Mouse (Mus musculus): ENCODE data around the gene Tmem256. TPM values are rescaled to one million over a fixed set of nuclear protein-coding genes. Genes with fewer than 3 reads are reported as not detected.
A peak's percentile ranks its signal among the peaks of the same experiment; 100 is the strongest.

The Tmem256 gene
- polyA plus RNA-seq, 1 experiment from 2014 or later: 412 TPM

GRCm38 (mm10) chr11:69886907-69887635 lies 48.8 kb downstream of the Tmem256 start:
- Histone ChIP-seq H3K4me3 (ENCODE audit: low read depth, low read length) (no peak overlapping the region), H3K4me2 (ENCODE audit: low read depth, low read length) (peak overlapping the region; percentile 31; the same call in 1 of the 2 replicates), H3K27ac (ENCODE audit: low read depth) (0 out of 2 replicates have a peak overlapping the region, but pooled peaks have one; percentile 7), H3K27me3 (ENCODE audit: insufficient read depth, low read length) (no peaks in the 10 kb centered on the region), H3K9me3 (ENCODE audit: low read length) (no peaks in the 10 kb centered on the region), H3K9ac (replicated peaks) (no peak overlapping the region), H3K4me1 (ENCODE audit: insufficient read depth) (peaks cover 18% of the 10 kb centered on the region), H3K36me3 (replicated peaks; ENCODE audit: insufficient read depth, low read length) (0 out of 2 replicates have a peak, but pooled peaks cover 13% of the 10 kb centered on the region)
- WGBS (ENCODE audit: insufficient replicate concordance): 39% methylated on average over 8 of the region's 8 CpGs
- peak; percentile 72 for TF ChIP-seq CTCF (IDR thresholded peaks at IDR 0.05; ENCODE audit: low read depth)
- no peak; the same call in 1 of the 2 replicates for TF ChIP-seq EP300 (IDR thresholded peaks at IDR 0.05; ENCODE audit: low read depth)
- DNase-seq: no peak
- ATAC-seq: peak; percentile 57

Small RNAs within 50 kb of the gene (microRNA-seq; reads per million reads assigned to microRNA genes)
- gene Mir6924: not detected

Other genes with a start within 250 kb of the Tmem256 start
- gene Atp1b2, start 232.6 kb upstream of the Tmem256 start, polyA plus RNA-seq (2015; fragmentation: Nextera tagmentation; extraction: Ambion mirVana): 4.0 and 5.3 TPM in 2 replicates
- gene Shbg, start 220.6 kb upstream of the Tmem256 start, polyA plus RNA-seq (2015; fragmentation: Nextera tagmentation; extraction: Ambion mirVana): 4.3 and 4.7 TPM in 2 replicates
- gene Sat2, start 216.5 kb upstream of the Tmem256 start, polyA plus RNA-seq (2015; fragmentation: Nextera tagmentation; extraction: Ambion mirVana): 15.2 and 18.7 TPM in 2 replicates
- 6.8 TPM in 2 replicates for gene Fxr2, start 205.5 kb upstream of the Tmem256 start, polyA plus RNA-seq (2015; fragmentation: Nextera tagmentation; extraction: Ambion mirVana)
- 0.13 TPM in 1 of 2 replicates, not detected in the other for gene Sox15, start 183.2 kb upstream of the Tmem256 start, polyA plus RNA-seq (2015; fragmentation: Nextera tagmentation; extraction: Ambion mirVana)
- gene Mpdu1, start 175.9 kb upstream of the Tmem256 start, polyA plus RNA-seq (2015; fragmentation: Nextera tagmentation; extraction: Ambion mirVana): 36.9 and 41.0 TPM in 2 replicates
- gene Cd68, start 172.4 kb upstream of the Tmem256 start, polyA plus RNA-seq (2015; fragmentation: Nextera tagmentation; extraction: Ambion mirVana): 30.1 and 32.5 TPM in 2 replicates
- gene Eif4a1, start 166.1 kb upstream of the Tmem256 start, polyA plus RNA-seq (2015; fragmentation: Nextera tagmentation; extraction: Ambion mirVana): 199 and 203 TPM in 2 replicates
- 14.5 and 15.2 TPM in 2 replicates for gene Senp3, start 156.4 kb upstream of the Tmem256 start, polyA plus RNA-seq (2015; fragmentation: Nextera tagmentation; extraction: Ambion mirVana)
- 0.46 and 0.83 TPM in 2 replicates for gene Tnfsf13, start 152.7 kb upstream of the Tmem256 start, polyA plus RNA-seq (2015; fragmentation: Nextera tagmentation; extraction: Ambion mirVana)
- gene Tnfsf12, start 142.7 kb upstream of the Tmem256 start, polyA plus RNA-seq (2015; fragmentation: Nextera tagmentation; extraction: Ambion mirVana): 2.8 and 3.6 TPM in 2 replicates
- 1.1 and 1.4 TPM in 2 replicates for gene Tnfsfm13, start 142.4 kb upstream of the Tmem256 start, polyA plus RNA-seq (2015; fragmentation: Nextera tagmentation; extraction: Ambion mirVana)
- 6.6 and 6.8 TPM in 2 replicates for gene Polr2a, start 79.9 kb upstream of the Tmem256 start, polyA plus RNA-seq (2015; fragmentation: Nextera tagmentation; extraction: Ambion mirVana)
- not detected in 2 replicates for gene Slc35g3, start 76.5 kb upstream of the Tmem256 start, polyA plus RNA-seq (2015; fragmentation: Nextera tagmentation; extraction: Ambion mirVana)
- gene Zbtb4, start 72.6 kb upstream of the Tmem256 start, polyA plus RNA-seq (2015; fragmentation: Nextera tagmentation; extraction: Ambion mirVana): 0.67 and 0.75 TPM in 2 replicates
- gene Chrnb1, start 42.6 kb upstream of the Tmem256 start, polyA plus RNA-seq (2015; fragmentation: Nextera tagmentation; extraction: Ambion mirVana): 0.73 and 0.76 TPM in 2 replicates
- gene Fgf11, start 36.7 kb upstream of the Tmem256 start, polyA plus RNA-seq (2015; fragmentation: Nextera tagmentation; extraction: Ambion mirVana): 0.04 and 0.07 TPM in 2 replicates
- gene Tmem102, start 32.9 kb upstream of the Tmem256 start, polyA plus RNA-seq (2015; fragmentation: Nextera tagmentation; extraction: Ambion mirVana): 4.4 and 4.8 TPM in 2 replicates
- gene Gm39566, start 23.2 kb upstream of the Tmem256 start, polyA plus RNA-seq (2015; fragmentation: Nextera tagmentation; extraction: Ambion mirVana): not detected in 2 replicates
- gene Spem2, start 20.0 kb upstream of the Tmem256 start, polyA plus RNA-seq (2015; fragmentation: Nextera tagmentation; extraction: Ambion mirVana): not detected in 2 replicates
- not detected in 2 replicates for gene Spem1, start 16.3 kb upstream of the Tmem256 start, polyA plus RNA-seq (2015; fragmentation: Nextera tagmentation; extraction: Ambion mirVana)
- gene Nlgn2, start 730 bp upstream of the Tmem256 start, polyA plus RNA-seq (2015; fragmentation: Nextera tagmentation; extraction: Ambion mirVana): 0.60 and 0.75 TPM in 2 replicates
- gene Plscr3, start 7.9 kb downstream of the Tmem256 start, polyA plus RNA-seq (2015; fragmentation: Nextera tagmentation; extraction: Ambion mirVana): 20.8 and 23.1 TPM in 2 replicates
- gene Tnk1, start 20.2 kb downstream of the Tmem256 start, polyA plus RNA-seq (2015; fragmentation: Nextera tagmentation; extraction: Ambion mirVana): 0.28 and 0.69 TPM in 2 replicates
- gene Tmem95, start 39.5 kb downstream of the Tmem256 start, polyA plus RNA-seq (2015; fragmentation: Nextera tagmentation; extraction: Ambion mirVana): not detected in 2 replicates
- 0.92 and 0.95 TPM in 2 replicates for gene Kctd11, start 42.9 kb downstream of the Tmem256 start, polyA plus RNA-seq (2015; fragmentation: Nextera tagmentation; extraction: Ambion mirVana)
- 6.5 and 7.1 TPM in 2 replicates for gene Acap1, start 57.0 kb downstream of the Tmem256 start, polyA plus RNA-seq (2015; fragmentation: Nextera tagmentation; extraction: Ambion mirVana)
- 0.90 and 1.2 TPM in 2 replicates for gene 2810408A11Rik, start 62.5 kb downstream of the Tmem256 start, polyA plus RNA-seq (2015; fragmentation: Nextera tagmentation; extraction: Ambion mirVana)
- gene Neurl4, start 62.6 kb downstream of the Tmem256 start, polyA plus RNA-seq (2015; fragmentation: Nextera tagmentation; extraction: Ambion mirVana): 1.0 and 1.4 TPM in 2 replicates
- gene Gps2, start 75.4 kb downstream of the Tmem256 start, polyA plus RNA-seq (2015; fragmentation: Nextera tagmentation; extraction: Ambion mirVana): 46.1 and 48.9 TPM in 2 replicates
- 872 and 914 TPM in 2 replicates for gene Eif5a, start 83.4 kb downstream of the Tmem256 start, polyA plus RNA-seq (2015; fragmentation: Nextera tagmentation; extraction: Ambion mirVana)
- not detected in 2 replicates for gene Ybx2, start 97.3 kb downstream of the Tmem256 start, polyA plus RNA-seq (2015; fragmentation: Nextera tagmentation; extraction: Ambion mirVana)
- 7.7 and 10.4 TPM in 2 replicates for gene Slc2a4, start 109.7 kb downstream of the Tmem256 start, polyA plus RNA-seq (2015; fragmentation: Nextera tagmentation; extraction: Ambion mirVana)
- 4.1 and 4.4 TPM in 2 replicates for gene Cldn7, start 126.3 kb downstream of the Tmem256 start, polyA plus RNA-seq (2015; fragmentation: Nextera tagmentation; extraction: Ambion mirVana)
- 8.4 and 9.7 TPM in 2 replicates for gene Ctdnep1, start 142.6 kb downstream of the Tmem256 start, polyA plus RNA-seq (2015; fragmentation: Nextera tagmentation; extraction: Ambion mirVana)
- gene Elp5, start 144.0 kb downstream of the Tmem256 start, polyA plus RNA-seq (2015; fragmentation: Nextera tagmentation; extraction: Ambion mirVana): 40.6 and 42.9 TPM in 2 replicates
- gene Gabarap, start 152.6 kb downstream of the Tmem256 start, polyA plus RNA-seq (2015; fragmentation: Nextera tagmentation; extraction: Ambion mirVana): 305 and 324 TPM in 2 replicates
- 19.5 and 25.5 TPM in 2 replicates for gene Phf23, start 157.3 kb downstream of the Tmem256 start, polyA plus RNA-seq (2015; fragmentation: Nextera tagmentation; extraction: Ambion mirVana)
- 2.7 and 3.4 TPM in 2 replicates for gene Dvl2, start 162.1 kb downstream of the Tmem256 start, polyA plus RNA-seq (2015; fragmentation: Nextera tagmentation; extraction: Ambion mirVana)
- gene Acadvl, start 176.9 kb downstream of the Tmem256 start, polyA plus RNA-seq (2015; fragmentation: Nextera tagmentation; extraction: Ambion mirVana): 345 and 367 TPM in 2 replicates
- gene Dlg4, start 178.4 kb downstream of the Tmem256 start, polyA plus RNA-seq (2015; fragmentation: Nextera tagmentation; extraction: Ambion mirVana): 0.58 and 0.61 TPM in 2 replicates
- gene Asgr1, start 215.6 kb downstream of the Tmem256 start, polyA plus RNA-seq (2015; fragmentation: Nextera tagmentation; extraction: Ambion mirVana): 458 and 462 TPM in 2 replicates

Data from liver, postnatal 0 days (tissue).